Mouse (Mus musculus): ENCODE measurements at regions not wholly inside any gene's neighbourhood (a gene's known extent, or its start where the extent isn't known, plus 50 kb on each side); places are given as distances from the start of the nearest gene placed in this dataset.
A peak's percentile ranks its signal among the peaks of the same experiment; 100 is the strongest.

- DNase-seq (ENCODE audit: low spot score in 2 of 2), result no peak
Observed at GRCm38 (mm10) chr5:52920251-52920650, 86.4 kb downstream of the Anapc4 start.

DNA sequence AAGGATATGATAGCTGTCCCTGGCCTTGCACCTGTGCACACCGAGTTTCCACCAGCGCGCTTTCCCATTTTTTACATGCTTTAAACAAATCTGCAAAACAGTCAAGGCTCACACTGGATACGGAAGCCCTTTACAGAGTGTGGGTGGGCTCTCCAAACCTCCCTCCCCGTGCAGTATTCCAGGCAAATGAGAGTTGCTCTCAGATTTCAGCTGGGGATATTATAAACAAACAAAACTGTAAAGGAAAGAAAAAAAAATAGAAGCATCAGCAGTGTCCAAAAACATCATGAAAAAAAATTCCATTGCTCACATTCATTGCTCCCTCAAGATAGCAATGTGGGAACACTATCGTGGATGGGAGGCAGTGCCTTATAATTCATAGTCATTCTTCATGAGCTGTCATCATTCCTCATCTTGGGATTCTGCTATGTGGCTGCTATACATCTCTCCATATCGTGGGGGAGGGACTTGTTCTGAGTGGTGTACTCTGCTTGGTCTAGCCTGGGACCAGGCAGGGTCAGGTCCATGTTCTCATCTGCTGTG is 87.0 kb downstream of the Anapc4 start:
- no peak for DNase-seq (ENCODE audit: low spot score in 2 of 2)

- DNase-seq (ENCODE audit: low spot score in 2 of 2), result no peak
Observed at GRCm38 (mm10) chr5:52925006-52925405, 91.2 kb downstream of the Anapc4 start.

- DNase-seq (ENCODE audit: low spot score in 2 of 2), result no peak
Observed at GRCm38 (mm10) chr5:52929690-52930089, 95.9 kb downstream of the Anapc4 start.

DNA sequence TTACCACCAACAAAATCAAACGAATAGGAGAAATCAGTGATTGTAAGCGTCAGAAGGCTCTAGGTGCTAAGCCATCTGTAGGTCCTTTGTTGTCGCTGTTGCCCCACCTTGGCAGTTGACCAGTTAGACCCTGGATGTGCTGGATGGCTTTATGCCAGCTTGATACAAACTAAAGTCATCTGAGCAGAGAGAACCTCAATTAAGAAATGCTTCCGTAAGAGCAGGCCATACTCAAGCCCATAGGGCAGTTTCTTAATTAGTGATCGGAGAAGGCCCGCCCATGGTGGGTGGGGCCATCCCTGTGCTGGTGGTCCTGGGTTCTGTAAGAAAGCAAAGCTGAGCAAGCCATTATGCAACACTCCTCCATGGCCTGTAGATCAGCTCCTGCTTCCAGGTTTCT is 99.5 kb downstream of the Anapc4 start:
- no peak for DNase-seq (ENCODE audit: low spot score in 2 of 2)

DNA sequence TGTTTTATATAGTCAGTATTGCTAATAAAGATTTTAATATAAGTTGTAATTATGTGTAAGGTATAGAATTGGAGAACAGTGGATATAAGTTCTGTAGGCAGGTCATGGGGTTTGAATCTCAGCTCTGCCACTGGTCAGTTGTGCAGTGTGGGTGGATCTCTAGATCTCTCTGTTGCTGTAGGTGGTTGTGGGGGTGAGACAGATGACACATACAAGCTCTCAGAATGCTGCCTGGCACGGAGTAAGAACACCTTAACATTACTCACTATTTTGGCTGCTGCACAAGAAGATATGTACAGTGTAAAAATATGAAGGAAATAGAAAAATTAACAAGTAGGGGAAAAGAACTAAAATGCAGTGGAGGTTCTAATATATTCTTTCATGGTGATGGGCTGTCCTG is 100.3 kb upstream of the Slc34a2 start:
- DNase-seq (ENCODE audit: low spot score in 2 of 2), result no peak

- DNase-seq (ENCODE audit: low spot score in 2 of 2), result no peak
Observed at GRCm38 (mm10) chr5:52939994-52940393, 97.9 kb upstream of the Slc34a2 start.

- no peak for DNase-seq (ENCODE audit: low spot score in 2 of 2)
Observed at GRCm38 (mm10) chr5:52940645-52941044, 97.2 kb upstream of the Slc34a2 start.

DNA sequence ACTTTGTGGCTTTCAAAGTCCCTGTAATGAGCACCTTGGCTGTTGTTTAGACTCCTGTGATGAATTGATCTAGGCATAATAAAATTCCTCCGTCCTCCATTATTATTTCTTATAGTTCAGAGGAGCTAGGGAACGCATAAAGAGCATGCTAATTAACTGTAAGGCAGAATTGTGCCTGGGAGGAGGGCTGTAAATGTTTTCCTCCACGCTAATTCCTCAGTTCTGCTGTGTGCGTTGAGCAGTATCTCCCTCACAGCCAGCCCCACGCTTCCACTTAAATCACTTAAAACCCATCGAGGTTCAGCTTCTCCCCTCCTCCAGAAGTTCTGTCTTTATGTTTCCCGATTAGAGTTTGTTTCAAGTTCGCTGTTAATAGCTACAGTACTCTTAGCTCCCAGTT is 84.0 kb upstream of the Slc34a2 start:
- no peak for DNase-seq (ENCODE audit: low spot score in 2 of 2)

DNA sequence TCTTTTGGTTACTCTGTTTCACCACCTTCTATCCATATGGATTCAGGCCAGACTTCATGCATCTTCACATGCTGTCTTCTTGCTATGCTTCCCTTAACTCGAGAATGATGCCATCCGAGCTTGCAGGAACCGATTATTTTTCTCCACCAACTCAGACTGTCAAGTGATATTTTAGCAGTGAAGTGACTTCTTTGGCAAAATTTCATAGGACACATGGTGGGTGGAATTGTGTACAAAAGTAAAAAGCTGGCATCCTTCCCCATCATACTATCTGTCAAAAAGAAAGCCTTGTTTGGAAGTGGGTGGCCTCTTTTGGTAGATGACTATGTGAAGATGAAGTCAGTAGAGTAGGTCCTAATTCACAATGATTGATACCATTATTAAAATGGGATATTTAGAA is 83.2 kb upstream of the Slc34a2 start:
- DNase-seq (ENCODE audit: low spot score in 2 of 2), result no peak

GRCm38 (mm10) chr5:52964209-52964608 is 73.7 kb upstream of the Slc34a2 start:
- DNase-seq (ENCODE audit: low spot score in 2 of 2), result no peak

DNA sequence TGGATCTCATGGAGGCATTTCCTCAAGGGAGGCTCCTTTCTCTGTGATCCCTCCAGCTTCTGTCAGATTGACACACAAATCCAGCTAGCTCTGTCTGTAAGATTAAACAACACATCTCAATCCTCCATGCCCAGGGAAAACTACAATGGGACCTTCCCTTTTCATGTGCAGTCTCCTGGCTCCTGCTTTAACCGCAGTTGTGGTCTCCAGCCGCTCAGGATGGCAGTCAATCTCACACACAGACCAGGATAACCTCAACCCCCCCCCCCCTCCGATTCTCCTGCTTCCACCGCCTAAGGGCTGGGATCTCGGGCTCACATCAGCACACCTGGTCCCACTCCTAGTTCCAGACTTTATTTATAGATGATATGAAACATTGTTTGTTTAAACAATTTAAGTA is 66.1 kb upstream of the Slc34a2 start:
- no peak for DNase-seq (ENCODE audit: low spot score in 2 of 2)

GRCm38 (mm10) chr5:52973003-52973402 is 64.9 kb upstream of the Slc34a2 start:
- no peak for DNase-seq (ENCODE audit: low spot score in 2 of 2)

DNA sequence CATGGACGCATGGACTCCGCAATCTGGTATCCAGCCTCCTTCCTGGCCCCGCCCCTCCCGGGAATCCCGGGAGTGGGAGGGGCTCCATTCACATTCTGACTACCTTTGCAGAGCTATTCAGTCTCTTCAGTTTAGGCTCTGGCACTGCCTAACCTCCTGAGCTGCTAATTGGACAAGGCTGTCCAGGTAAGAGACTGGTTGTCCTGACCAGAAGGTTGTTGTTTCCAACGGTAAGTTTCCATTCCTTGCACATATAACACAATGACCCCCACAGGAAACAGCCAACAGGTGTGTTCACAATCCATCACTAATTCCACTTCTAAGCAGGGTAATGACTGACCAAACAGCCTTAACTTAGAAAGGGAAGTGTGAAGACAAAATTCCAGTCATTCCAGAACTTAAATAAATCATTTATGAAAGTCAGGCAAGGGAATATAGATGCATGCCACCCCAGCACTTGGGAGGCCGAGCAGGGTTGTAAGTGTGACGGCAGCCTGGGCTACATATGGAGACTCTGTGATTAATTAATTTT is 62.3 kb upstream of the Slc34a2 start:
- no peak for DNase-seq (ENCODE audit: low spot score in 2 of 2)

DNA sequence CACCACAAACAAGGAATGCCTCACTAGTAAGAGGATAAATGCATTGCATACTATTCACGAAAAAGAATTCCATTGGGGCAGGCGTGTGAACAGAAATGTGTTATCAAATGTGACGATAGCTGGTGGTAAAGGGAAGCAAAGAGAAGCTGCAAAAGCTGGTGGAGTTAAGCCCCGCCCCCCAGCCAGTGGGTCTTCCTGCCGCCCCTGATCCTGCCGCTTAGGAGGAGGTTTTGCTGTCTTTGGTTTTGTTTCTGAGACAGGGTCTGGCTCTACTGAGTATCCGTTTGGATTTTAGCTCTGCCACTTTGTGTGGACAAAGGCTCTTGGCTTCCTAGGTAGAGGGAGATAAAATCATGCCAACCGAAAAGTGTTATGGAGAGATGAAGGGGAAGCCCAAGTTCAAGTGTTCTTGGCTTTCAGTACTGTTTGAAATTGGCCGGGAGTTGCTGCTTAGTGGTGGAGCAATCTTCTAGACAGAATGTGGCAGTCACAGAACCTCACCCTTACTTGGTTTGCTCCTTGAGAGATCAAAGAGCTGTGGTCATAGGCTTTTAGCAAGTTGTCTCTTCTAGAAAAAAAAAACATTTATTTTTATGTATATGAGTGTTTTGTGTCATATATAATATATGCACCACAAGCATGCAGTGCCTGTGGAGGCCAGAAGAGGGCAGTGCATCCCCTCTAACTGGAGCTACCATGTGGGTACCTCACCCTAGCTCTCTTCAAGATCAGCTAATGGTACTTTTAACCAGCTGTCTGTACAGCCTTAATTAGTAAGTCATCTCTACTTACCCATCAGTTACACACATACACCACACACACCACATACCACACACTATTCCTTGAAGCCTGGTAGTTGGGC is 59.8 kb upstream of the Slc34a2 start:
- peak in 1 of 2 experiments; percentile 12 for DNase-seq (ENCODE audit: low spot score in 2 of 2)

- DNase-seq (ENCODE audit: low spot score in 2 of 2), result no peak
Observed at GRCm38 (mm10) chr5:52979458-52979857, 58.4 kb upstream of the Slc34a2 start.

DNA sequence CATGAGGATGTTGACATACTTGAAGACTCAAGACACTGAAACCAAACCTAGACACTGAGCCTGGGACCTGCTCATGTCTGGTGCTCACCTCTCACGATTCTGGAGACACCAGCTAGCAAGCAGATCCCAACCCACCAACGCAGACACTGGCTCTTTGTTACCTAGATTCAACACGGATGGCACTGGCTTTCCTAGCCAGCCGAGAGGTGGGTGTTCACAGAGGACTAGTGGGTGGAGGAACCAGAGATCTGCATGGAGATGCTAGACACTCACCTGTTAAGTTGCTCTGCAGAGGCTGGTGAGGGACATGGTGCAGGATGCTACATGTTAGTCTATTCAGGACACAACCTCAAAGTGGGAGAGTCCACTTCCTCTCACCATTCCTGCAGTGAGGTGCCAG is 55.8 kb upstream of the Slc34a2 start:
- no peak for DNase-seq (ENCODE audit: low spot score in 2 of 2)

GRCm38 (mm10) chr5:52982741-52983140 is 55.1 kb upstream of the Slc34a2 start:
- no peak for DNase-seq (ENCODE audit: low spot score in 2 of 2)
